Mouse (Mus musculus): ENCODE measurements around the gene Pgs1.

The Pgs1 gene

GRCm38 (mm10) chr11:117962228-117963067 lies 23.6 kb upstream of the Pgs1 start:
- in situ Hi-C loops (cut with MboI; ENCODE audit: low sequenced_read_pairs), result loop anchor here (10.0 kb wide), 1 partner anchor 88 kb away; the partner anchor contains the start of gene Tha1

- in situ Hi-C loops (cut with MboI; ENCODE audit: low sequenced_read_pairs), result loop anchor here (10.0 kb wide), 1 partner anchor 88 kb away; the partner anchor contains the start of gene Tha1
Measured at GRCm38 (mm10) chr11:117963091-117963793, 22.9 kb upstream of the Pgs1 start.

GRCm38 (mm10) chr11:117963872-117964271 lies 22.2 kb upstream of the Pgs1 start:
- in situ Hi-C loops (cut with MboI; ENCODE audit: low sequenced_read_pairs), result loop anchor here (10.0 kb wide), 1 partner anchor 89 kb away; the partner anchor contains the start of gene Tha1

GRCm38 (mm10) chr11:117964294-117964693 lies 21.8 kb upstream of the Pgs1 start:
- in situ Hi-C loops (cut with MboI; ENCODE audit: low sequenced_read_pairs), result loop anchor here (10.0 kb wide), 1 partner anchor 89 kb away; the partner anchor contains the start of gene Tha1

GRCm38 (mm10) chr11:117965052-117965451 lies 21.0 kb upstream of the Pgs1 start:
- in situ Hi-C loops (cut with MboI; ENCODE audit: low sequenced_read_pairs), result loop anchor here (10.0 kb wide), 1 partner anchor 90 kb away; the partner anchor contains the start of gene Tha1

- in situ Hi-C loops (cut with MboI; ENCODE audit: low sequenced_read_pairs), result loop anchor here (10.0 kb wide), 1 partner anchor 91 kb away; the partner anchor contains the start of gene Tha1
Measured at GRCm38 (mm10) chr11:117965561-117965981, 20.5 kb upstream of the Pgs1 start.

- in situ Hi-C loops (cut with MboI; ENCODE audit: low sequenced_read_pairs), result loop anchor here (10.0 kb wide), 1 partner anchor 92 kb away; the partner anchor contains the start of gene Tha1
Measured at GRCm38 (mm10) chr11:117966506-117967100, 19.5 kb upstream of the Pgs1 start.

- in situ Hi-C loops (cut with MboI; ENCODE audit: low sequenced_read_pairs), result loop anchor here (10.0 kb wide), 1 partner anchor 93 kb away; the partner anchor contains the start of gene Tha1
Measured at GRCm38 (mm10) chr11:117967249-117968015, 18.7 kb upstream of the Pgs1 start.

GRCm38 (mm10) chr11:117968016-117968671 lies 17.9 kb upstream of the Pgs1 start:
- in situ Hi-C loops (cut with MboI; ENCODE audit: low sequenced_read_pairs), result loop anchor here (10.0 kb wide), 1 partner anchor 93 kb away; the partner anchor contains the start of gene Tha1

GRCm38 (mm10) chr11:117968716-117969099 lies 17.4 kb upstream of the Pgs1 start:
- in situ Hi-C loops (cut with MboI; ENCODE audit: low sequenced_read_pairs), result loop anchor here (10.0 kb wide), 1 partner anchor 94 kb away; the partner anchor contains the start of gene Tha1

GRCm38 (mm10) chr11:117969100-117969944 lies 16.8 kb upstream of the Pgs1 start:
- in situ Hi-C loops (cut with MboI; ENCODE audit: low sequenced_read_pairs), result loop anchor here (10.0 kb wide), 1 partner anchor 95 kb away; the partner anchor contains the start of gene Tha1

GRCm38 (mm10) chr11:117969945-117970872 lies 15.9 kb upstream of the Pgs1 start, which contains the start of gene Socs3:
Gene Socs3 (minus strand): TSS chr11:117970047.
- in situ Hi-C loops (cut with MboI; ENCODE audit: low sequenced_read_pairs), result loop anchor here (10.0 kb wide), 1 partner anchor 95 kb away; the partner anchor contains the start of gene Tha1

- in situ Hi-C loops (cut with MboI; ENCODE audit: low sequenced_read_pairs), result no loop called here
Measured at GRCm38 (mm10) chr11:117971100-117971499, 15.0 kb upstream of the Pgs1 start.

GRCm38 (mm10) chr11:117971646-117972242 lies 14.3 kb upstream of the Pgs1 start:
- in situ Hi-C loops (cut with MboI; ENCODE audit: low sequenced_read_pairs), result no loop called here

GRCm38 (mm10) chr11:117972656-117973558 lies 13.2 kb upstream of the Pgs1 start:
- in situ Hi-C loops (cut with MboI; ENCODE audit: low sequenced_read_pairs), result no loop called here

GRCm38 (mm10) chr11:117973569-117973968 lies 12.5 kb upstream of the Pgs1 start:
- in situ Hi-C loops (cut with MboI; ENCODE audit: low sequenced_read_pairs), result no loop called here

Data from CH12F3 (cell line).